Mouse (Mus musculus) embryonic facial prominence, embryonic 11.5 days (tissue): ENCODE data around the gene Rab5c. TPM values are rescaled to one million over a fixed set of nuclear protein-coding genes. Genes with fewer than 3 reads are reported as not detected.

ENCODE experiments used
- ATAC-seq: fragments of 200-750 bp; cut with Nextera tagmentation; replicated peaks from 2 replicates; pipeline ENCODE4 v1.8.0; 2017; ENCODE audit warnings: low read depth; ENCODE audit not compliant: insufficient number of reproducible peaks, low FRiP score, low TSS enrichment
- DNase-seq: peaks from one replicate; pipeline ENCODE4 v3.0.0-alpha.2; 2015; ENCODE audit warnings: low spot score
- H3K27ac ChIP-seq: fragments of 300-500 bp; sonication (generic); replicated peaks from 2 replicates; pipeline ENCODE4 v1.5.1; 2014; ENCODE audit warnings: mild to moderate bottlenecking, low read depth, low read length, control low read depth
- H3K27me3 ChIP-seq: fragments of 300-500 bp; sonication (generic); 2 replicates; pipeline ENCODE4 v1.6.1; 2014; ENCODE audit warnings: mild to moderate bottlenecking, low read length, moderate library complexity, mixed read lengths; ENCODE audit not compliant: control insufficient read depth, insufficient read depth
- H3K36me3 ChIP-seq: fragments of 300-500 bp; sonication (generic); replicated peaks from 2 replicates; pipeline ENCODE4 v1.6.1; 2014; ENCODE audit warnings: low read depth, mild to moderate bottlenecking, low read length, moderate library complexity, mixed read lengths; ENCODE audit not compliant: control insufficient read depth, insufficient read depth
- H3K4me1 ChIP-seq: fragments of 300-500 bp; sonication (generic); 2 replicates; pipeline ENCODE4 v1.6.1; 2014; ENCODE audit warnings: low read length, mixed read lengths; ENCODE audit not compliant: control insufficient read depth, insufficient read depth
- H3K4me2 ChIP-seq: fragments of 300-500 bp; sonication (generic); 2 replicates; pipeline ENCODE4 v1.6.1; 2014; ENCODE audit warnings: low read depth, mild to moderate bottlenecking, control low read depth, low read length, moderate library complexity
- H3K4me3 ChIP-seq: fragments of 300-500 bp; sonication (generic); 2 replicates; pipeline ENCODE4 v1.5.1; 2014; ENCODE audit warnings: low read depth, low read length, control low read depth
- H3K9ac ChIP-seq: fragments of 300-500 bp; sonication (generic); replicated peaks from 2 replicates; pipeline ENCODE4 v1.6.1; 2014; ENCODE audit warnings: mild to moderate bottlenecking, control low read depth, low read length
- H3K9me3 ChIP-seq: fragments of 300-500 bp; sonication (generic); replicated peaks from 2 replicates; pipeline ENCODE4 v1.6.1; 2016; ENCODE audit warnings: mild to moderate bottlenecking, low read length, inconsistent platforms, mixed read lengths; ENCODE audit not compliant: control insufficient read depth
- WGBS: fragments of 180-500 bp; shearing (Covaris S2); extraction: QIAGEN DNeasy Blood & Tissue Kit; methylation state at CpG from one replicate; pipeline ENCODE4 v1.1.7; 2014; 5-methylcytosine and 5-hydroxymethylcytosine counted together
- polyA plus RNA-seq: library from polyadenylated mRNA; unstranded; fragments of >200 nt; fragmentation: Nextera tagmentation; extraction: Ambion mirVana; gene quantifications from 2 replicates; pipeline ENCODE4 v1.2.1, GENCODE M21; 2014

Rab5c gene
- polyA plus RNA-seq, 1 experiment from 2014 or later = 76.6 TPM

DNA sequence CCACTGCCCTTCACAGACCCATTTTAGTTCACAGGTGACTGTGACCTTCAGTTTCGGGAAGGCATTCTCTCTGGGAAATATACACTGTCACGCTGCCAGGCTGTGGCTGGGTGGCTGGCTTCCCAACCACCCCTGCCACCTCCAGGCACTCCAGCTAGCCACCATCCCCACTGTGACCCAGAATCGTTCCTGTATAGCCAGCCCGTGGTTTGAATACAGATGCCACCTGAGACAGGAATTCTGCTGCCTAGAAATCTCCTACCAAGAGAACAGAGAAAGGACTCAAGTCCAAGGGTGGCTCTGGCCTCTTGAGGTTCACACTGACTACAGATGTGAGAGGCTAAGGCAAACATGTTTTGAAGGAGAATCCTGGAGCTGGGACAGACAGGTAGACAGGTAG lies 19.1 kb downstream of the Rab5c start:
- no peak overlapping the region for H3K27ac ChIP-seq
- H3K27me3 ChIP-seq = no peaks in the 10 kb centered on the region
- peaks cover 7% of the 10 kb centered on the region for H3K36me3 ChIP-seq
- DNase-seq (no peak), ATAC-seq (no peak)
- H3K4me1 ChIP-seq = peaks cover 6% of the 10 kb centered on the region
- no peak overlapping the region for H3K9ac ChIP-seq
- H3K9me3 ChIP-seq = no peaks in the 10 kb centered on the region
- 87% methylated on average over 4 of the region's 4 CpGs for WGBS
- H3K4me2 ChIP-seq = no peak overlapping the region
- H3K4me3 ChIP-seq = no peak overlapping the region

DNA sequence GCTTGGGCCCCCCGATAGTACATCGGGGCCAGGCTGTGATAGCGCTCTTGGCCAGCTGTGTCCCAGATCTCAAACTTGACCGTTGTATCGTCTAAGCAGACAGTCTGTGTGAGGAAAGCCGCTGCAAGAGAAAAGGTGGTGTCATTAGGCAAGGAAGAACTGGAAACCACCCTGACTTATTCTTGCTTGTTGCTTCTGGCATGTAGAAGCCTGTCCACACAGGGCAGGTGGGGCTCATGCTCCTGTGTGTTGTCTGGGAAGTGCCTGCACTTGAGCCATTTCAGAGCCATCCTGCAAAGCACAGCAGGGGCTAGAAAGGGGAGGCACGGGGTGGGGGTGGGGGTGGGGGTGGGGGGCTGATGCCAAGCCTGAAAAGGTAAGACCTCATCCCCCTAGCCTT lies 19.6 kb downstream of the Rab5c start:
- H3K4me3 ChIP-seq = no peak overlapping the region
- no peaks in the 10 kb centered on the region for H3K27me3 ChIP-seq
- no peak overlapping the region for H3K9ac ChIP-seq
- DNase-seq (no peak), ATAC-seq (no peak)
- H3K36me3 ChIP-seq = peaks cover 7% of the 10 kb centered on the region
- H3K27ac ChIP-seq = no peak overlapping the region
- no peaks in the 10 kb centered on the region for H3K9me3 ChIP-seq
- WGBS = 94% methylated on average over 7 of the region's 7 CpGs
- H3K4me1 ChIP-seq = peaks cover 9% of the 10 kb centered on the region
- H3K4me2 ChIP-seq = no peak overlapping the region

DNA sequence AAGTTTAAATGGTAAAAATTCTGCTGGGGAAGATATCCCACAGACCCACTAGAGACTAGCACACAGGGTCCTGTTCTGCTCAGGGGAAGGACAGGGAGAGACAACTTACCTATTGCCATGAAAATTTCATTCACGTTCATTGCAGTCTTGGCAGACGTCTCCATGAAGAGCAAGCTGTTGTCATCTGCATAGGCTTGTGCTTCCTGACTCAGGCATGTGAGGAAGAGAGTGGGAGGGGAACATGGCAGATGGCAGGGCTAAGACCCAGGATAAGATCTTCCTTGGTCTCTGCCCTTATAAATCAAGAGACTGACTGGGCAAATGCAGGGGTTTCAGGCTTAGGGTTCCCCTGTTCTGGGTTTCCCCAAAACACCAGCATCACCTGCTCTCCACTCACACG lies 21.4 kb downstream of the Rab5c start:
- peaks cover 7% of the 10 kb centered on the region for H3K36me3 ChIP-seq

DNA sequence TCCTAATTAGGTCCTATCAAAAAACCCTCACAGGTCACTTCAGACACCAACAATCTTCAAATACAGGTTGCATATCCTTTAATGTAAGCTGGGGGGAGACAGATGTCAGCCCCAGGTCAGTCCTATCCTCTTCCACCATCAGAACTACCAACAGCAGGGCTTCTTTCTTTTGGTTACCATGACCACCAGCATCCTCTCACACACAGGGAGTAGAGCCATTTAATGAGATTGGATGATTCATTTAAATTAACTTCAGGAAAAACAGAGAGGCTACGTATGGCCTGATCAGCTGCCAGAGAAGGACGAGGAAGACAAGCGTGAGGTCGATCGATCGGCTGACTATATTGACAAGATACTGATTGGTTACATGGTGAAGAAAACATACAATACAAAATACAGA lies 23.1 kb downstream of the Rab5c start:
- no peak overlapping the region for H3K4me2 ChIP-seq
- H3K4me3 ChIP-seq = no peak overlapping the region
- H3K9ac ChIP-seq = no peak overlapping the region
- peaks cover 7% of the 10 kb centered on the region for H3K36me3 ChIP-seq
- ATAC-seq (no peak), DNase-seq (no peak)
- no peaks in the 10 kb centered on the region for H3K9me3 ChIP-seq
- no peak overlapping the region for H3K27ac ChIP-seq
- 86% methylated on average over 6 of the region's 6 CpGs for WGBS
- H3K27me3 ChIP-seq = no peaks in the 10 kb centered on the region
- peaks cover 9% of the 10 kb centered on the region for H3K4me1 ChIP-seq

More for the DNA sequence above, 21.4 kb downstream of the Rab5c start:
- no peaks in the 10 kb centered on the region for H3K9me3 ChIP-seq
- peaks cover 9% of the 10 kb centered on the region for H3K4me1 ChIP-seq
- DNase-seq (no peak), ATAC-seq (no peak)
- H3K9ac ChIP-seq = no peak overlapping the region
- H3K27ac ChIP-seq = no peak overlapping the region
- H3K4me3 ChIP-seq = no peak overlapping the region
- H3K27me3 ChIP-seq = no peaks in the 10 kb centered on the region
- 91% methylated on average over 3 of the region's 3 CpGs for WGBS
- H3K4me2 ChIP-seq = no peak overlapping the region

DNA sequence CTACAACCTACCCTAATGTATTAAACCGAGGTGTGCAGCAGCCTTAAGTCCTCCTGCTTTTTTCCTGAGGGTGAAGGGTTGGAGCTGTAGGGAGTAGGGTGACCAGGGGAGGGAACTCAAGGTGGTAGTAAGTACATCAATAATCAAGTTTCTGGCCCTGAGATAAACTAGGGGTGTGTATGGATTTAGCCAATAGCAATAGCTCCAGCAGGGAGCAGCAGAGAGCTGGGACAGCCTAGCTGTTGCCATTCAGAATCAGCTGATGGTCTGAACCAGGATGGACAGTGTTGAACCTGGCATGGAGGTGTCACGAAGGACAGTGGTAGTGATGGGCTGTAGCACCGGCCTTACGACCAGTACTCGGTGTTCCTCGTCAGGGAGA lies 23.5 kb downstream of the Rab5c start:
- H3K27me3 ChIP-seq = no peaks in the 10 kb centered on the region
- ATAC-seq (no peak; the same call in 1 of the 2 replicates), DNase-seq (peak; percentile 85)
- H3K9ac ChIP-seq = peak overlapping the region; percentile 59
- peaks cover 7% of the 10 kb centered on the region for H3K36me3 ChIP-seq
- peaks cover 9% of the 10 kb centered on the region for H3K4me1 ChIP-seq
- H3K9me3 ChIP-seq = no peaks in the 10 kb centered on the region
- WGBS = 44% methylated on average over 6 of the region's 6 CpGs
- peak overlapping the region; percentile 37 for H3K4me2 ChIP-seq
- H3K4me3 ChIP-seq = no peak overlapping the region
- H3K27ac ChIP-seq = no peak overlapping the region; the same call in 1 of the 2 replicates

DNA sequence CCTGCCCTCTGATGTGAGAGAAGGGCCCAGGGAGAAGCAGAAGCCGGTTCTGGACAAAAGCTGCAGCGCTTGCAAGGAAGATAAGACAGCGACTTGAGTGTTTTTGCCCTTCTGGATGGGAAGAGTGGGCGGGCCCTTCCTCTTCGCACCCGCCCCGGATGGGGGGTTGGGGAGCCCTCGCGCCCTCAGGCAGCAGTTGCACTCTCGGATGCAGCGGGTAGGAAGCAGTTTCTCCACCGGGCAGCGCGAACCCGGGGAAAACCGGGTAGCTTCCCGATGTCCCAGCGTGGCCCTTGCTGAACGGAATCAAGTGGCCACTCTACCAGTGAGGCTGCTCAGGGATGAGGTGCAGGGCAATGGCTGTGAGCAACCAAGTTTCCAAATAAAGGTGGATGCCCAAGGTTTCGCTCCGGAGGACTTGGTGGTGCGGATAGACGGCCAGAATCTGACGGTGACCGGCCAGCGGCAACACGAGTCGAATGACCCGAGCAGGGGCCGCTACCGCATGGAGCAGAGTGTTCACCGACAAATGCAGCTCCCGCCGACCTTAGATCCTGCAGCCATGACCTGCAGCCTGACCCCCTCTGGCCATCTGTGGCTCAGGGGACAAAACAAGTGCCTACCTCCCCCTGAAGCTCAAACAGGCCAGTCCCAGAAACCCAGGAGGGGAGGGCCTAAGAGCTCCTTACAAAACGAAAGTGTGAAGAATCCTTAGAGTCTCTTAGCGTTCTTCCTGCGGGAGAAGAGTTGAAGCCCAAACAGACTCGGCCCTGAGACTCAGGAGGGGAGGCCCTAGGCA lies 24.1 kb downstream of the Rab5c start, which contains the start of gene Hspb9:
TSS of gene Hspb9 (plus strand) at position 116 of the 799 bp plus-strand sequence.
- Histone ChIP-seq H3K9me3 (no peaks in the 10 kb centered on the region), H3K36me3 (peaks cover 7% of the 10 kb centered on the region), H3K4me2 (peak within 1 kb of the TSS; percentile 37), H3K4me1 (peaks cover 9% of the 10 kb centered on the region), H3K9ac (peak within 1 kb of the TSS; percentile 59), H3K27ac (no peak within 1 kb of the TSS; the same call in 1 of the 2 replicates), H3K4me3 (peak within 1 kb of the TSS; percentile 16), H3K27me3 (no peaks in the 10 kb centered on the region)
- ATAC-seq (no peak), DNase-seq (peak; percentile 74)
- WGBS = 2% methylated on average over 38 of the region's 38 CpGs

DNA sequence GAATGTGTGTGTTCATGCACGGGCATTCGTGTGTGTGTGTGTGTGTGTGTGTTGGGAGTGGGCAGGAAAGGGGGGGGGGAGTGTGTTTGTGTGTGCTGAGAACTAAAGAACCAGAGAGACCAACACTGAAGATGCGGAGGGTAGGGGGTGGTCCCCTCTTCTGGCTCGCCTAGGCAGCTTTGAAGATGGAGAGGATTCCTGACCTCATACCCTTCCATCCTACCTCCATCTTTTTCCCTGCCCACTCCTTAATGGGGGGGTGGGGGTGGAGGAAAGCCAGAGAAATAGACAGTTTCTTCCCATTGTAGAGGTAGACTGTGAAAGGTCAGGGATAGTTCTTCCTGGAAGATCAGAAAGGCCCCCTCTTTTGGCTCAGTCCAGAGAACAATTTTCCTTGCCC lies 24.8 kb downstream of the Rab5c start:
- no peak overlapping the region; the same call in 1 of the 2 replicates for H3K4me3 ChIP-seq
- H3K27ac ChIP-seq = no peak overlapping the region
- peak overlapping the region; percentile 37 for H3K4me2 ChIP-seq
- peaks cover 7% of the 10 kb centered on the region for H3K36me3 ChIP-seq
- peaks cover 9% of the 10 kb centered on the region for H3K4me1 ChIP-seq
- no peak for DNase-seq
- WGBS = 43% methylated on average over 4 of the region's 4 CpGs
- H3K9me3 ChIP-seq = no peaks in the 10 kb centered on the region
- H3K9ac ChIP-seq = no peak overlapping the region; the same call in 1 of the 2 replicates
- H3K27me3 ChIP-seq = no peaks in the 10 kb centered on the region
- no peak for ATAC-seq
